Mouse (Mus musculus) ovary, postnatal 10 days (tissue): Measurements from ENCODE around the gene Gm26965.
"Not testable (repeated sequence)": the region's sequence is repeated elsewhere in the genome, so short reads cannot be mapped to it uniquely, and the experiment has no call there.

Experiments
- DNase-seq: peaks from one replicate; pipeline ENCODE4 v3.0.0; 2022; ENCODE audit warnings: low spot score

Gm26965 gene

GRCm38 (mm10) chr13:67525753-67526410, at the start of gene Gm26965, which contains the start of gene Zfp87:
Gene Gm26965, minus strand, starts transcription at chr13:67526151.
Gene Zfp87, minus strand, starts transcription at chr13:67526177.
- DNase-seq: peak; percentile 73

GRCm38 (mm10) chr13:67572591-67573189, 46.7 kb upstream of the Gm26965 start:
- DNase-seq: no peak

- no peak for DNase-seq
These were observed 27.8 kb upstream of the Gm26965 start, which contains the start of gene Zfp748 for GRCm38 (mm10) chr13:67553730-67554129. Gene Zfp748, minus strand, starts transcription at chr13:67553830.

- peak; percentile 65 for DNase-seq
These were observed 26.8 kb upstream of the Gm26965 start for GRCm38 (mm10) chr13:67552505-67553346.

GRCm38 (mm10) chr13:67545941-67546340, 20.0 kb upstream of the Gm26965 start:
- DNase-seq: no peak

- DNase-seq: no peak
These were observed 1.2 kb upstream of the Gm26965 start for GRCm38 (mm10) chr13:67527049-67527730.

GRCm38 (mm10) chr13:67500908-67501307, 25.0 kb downstream of the Gm26965 start:
- DNase-seq: no peak

- DNase-seq: peak; percentile 31
These were observed 25.7 kb downstream of the Gm26965 start, which contains the start of gene Zfp58 for GRCm38 (mm10) chr13:67500084-67500719. Gene Zfp58, minus strand, starts transcription at chr13:67500555.

- DNase-seq: no peak
These were observed 30.3 kb downstream of the Gm26965 start for GRCm38 (mm10) chr13:67495631-67496030.

GRCm38 (mm10) chr13:67484424-67484811, 41.5 kb downstream of the Gm26965 start:
- peak; percentile 1 for DNase-seq

GRCm38 (mm10) chr13:67483625-67484423, 42.1 kb downstream of the Gm26965 start, which contains the start of gene Zfp874b:
Gene Zfp874b, minus strand, starts transcription at chr13:67484258.
- DNase-seq: peak; percentile 67

GRCm38 (mm10) chr13:67481528-67481927, 44.4 kb downstream of the Gm26965 start:
- DNase-seq: no peak

- no peak for DNase-seq
These were observed 56.7 kb downstream of the Gm26965 start for GRCm38 (mm10) chr13:67469274-67469673.

GRCm38 (mm10) chr13:67463506-67464185, 62.3 kb downstream of the Gm26965 start:
- DNase-seq: not testable (repeated sequence)

GRCm38 (mm10) chr13:67452021-67452309, 74.0 kb downstream of the Gm26965 start:
- no peak for DNase-seq

- DNase-seq: peak; percentile 46
These were observed 74.6 kb downstream of the Gm26965 start, which contains the start of gene Zfp874a for GRCm38 (mm10) chr13:67451172-67452020. Gene Zfp874a, minus strand, starts transcription at chr13:67451624.
